Mouse (Mus musculus): ENCODE results near the gene Srpk2. TPM values are rescaled to one million over a fixed set of nuclear protein-coding genes. Genes with fewer than 3 reads are reported as not detected.
A peak's percentile ranks its signal among the peaks of the same experiment; 100 is the strongest.

Gene Srpk2
- polyA plus RNA-seq, 1 experiment from 2014 or later: 37.7 TPM

DNA sequence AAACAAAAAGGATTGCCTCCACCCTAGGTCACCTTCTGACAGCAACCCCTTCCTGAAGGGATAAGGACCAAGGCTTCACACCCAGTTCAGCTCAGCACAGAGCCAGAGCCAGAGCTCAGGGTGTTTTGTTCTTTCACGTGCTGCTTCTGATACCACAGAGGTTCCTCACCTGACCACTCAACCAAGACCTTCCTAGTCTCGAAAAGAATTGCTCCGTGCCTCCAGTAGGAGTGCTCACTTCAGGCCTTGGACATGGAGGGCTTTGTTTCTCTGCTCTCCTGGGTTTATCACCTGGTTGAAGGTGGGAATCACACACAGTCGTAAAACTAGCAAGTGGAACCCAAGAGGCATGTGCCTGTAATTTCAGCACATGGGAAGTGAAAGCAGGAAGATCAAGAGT, 46.4 kb downstream of the Srpk2 start:
- no peaks in the 10 kb centered on the region for H3K9me3 ChIP-seq
- no peak overlapping the region for H3K9ac ChIP-seq
- no peak overlapping the region for H3K4me3 ChIP-seq
- H3K27me3 ChIP-seq (replicated peaks): no peaks in the 10 kb centered on the region
- H3K4me1 ChIP-seq: no peaks in the 10 kb centered on the region
- no peaks in the 10 kb centered on the region for H3K36me3 ChIP-seq
- 77% methylated on average over 4 of the region's 4 CpGs for WGBS
- no peak overlapping the region for H3K27ac ChIP-seq (replicated peaks)
- no peak overlapping the region for H3K4me2 ChIP-seq
- ATAC-seq (ENCODE audit: extremely low read depth, insufficient number of reproducible peaks, low FRiP score, low TSS enrichment): no peak

DNA sequence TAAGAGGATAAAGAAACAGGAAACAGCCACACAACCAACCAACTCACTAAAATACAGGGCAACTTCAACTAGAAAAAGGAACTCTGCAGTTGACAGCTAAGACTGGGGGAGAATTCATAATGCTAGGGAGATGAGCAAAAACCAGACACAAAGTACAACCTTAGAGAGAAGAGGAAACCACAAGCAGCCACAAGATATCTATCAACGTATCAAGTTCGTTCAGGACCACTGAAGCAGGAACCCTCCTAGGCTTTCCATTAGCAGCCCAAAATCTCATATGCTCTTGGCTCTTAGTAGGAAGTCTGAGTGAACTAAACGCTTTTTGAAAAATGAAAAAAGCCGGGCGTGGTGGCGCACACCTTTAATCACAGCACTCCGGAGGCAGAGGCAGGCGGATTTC, 47.1 kb downstream of the Srpk2 start:
- Histone ChIP-seq H3K27ac (replicated peaks) (no peak overlapping the region), H3K36me3 (no peaks in the 10 kb centered on the region), H3K4me2 (no peak overlapping the region), H3K4me1 (no peaks in the 10 kb centered on the region), H3K9ac (no peak overlapping the region), H3K9me3 (no peaks in the 10 kb centered on the region), H3K27me3 (replicated peaks) (no peaks in the 10 kb centered on the region), H3K4me3 (no peak overlapping the region)
- WGBS: 91% methylated on average over 8 of the region's 8 CpGs
- ATAC-seq (ENCODE audit: extremely low read depth, insufficient number of reproducible peaks, low FRiP score, low TSS enrichment): no peak

DNA sequence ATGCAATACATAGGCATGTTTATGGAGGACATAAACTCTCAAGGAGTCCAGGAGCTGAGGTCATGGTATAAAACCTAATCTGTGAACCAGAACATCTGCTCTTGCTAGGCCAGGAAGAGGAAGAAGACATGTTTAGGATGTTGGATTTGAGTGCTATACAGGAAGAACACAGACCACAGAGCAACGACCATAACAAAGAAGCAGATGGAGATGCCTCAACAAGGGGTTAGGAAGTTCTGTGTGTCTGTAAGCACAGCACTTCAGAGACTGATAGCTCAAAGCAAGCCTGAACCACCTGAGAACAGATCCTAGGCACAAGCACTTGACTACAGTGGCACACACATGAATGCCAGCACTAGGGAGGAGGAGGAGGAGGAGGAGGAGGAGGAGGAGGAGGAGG, 52.9 kb downstream of the Srpk2 start:
- H3K27ac ChIP-seq (replicated peaks): no peak overlapping the region
- no peaks in the 10 kb centered on the region for H3K36me3 ChIP-seq
- no peak overlapping the region for H3K9ac ChIP-seq
- 39% methylated on average over 1 of the region's 1 CpGs for WGBS
- H3K4me2 ChIP-seq: no peak overlapping the region
- H3K4me1 ChIP-seq: peaks cover 28% of the 10 kb centered on the region
- no peak overlapping the region for H3K4me3 ChIP-seq
- ATAC-seq (ENCODE audit: extremely low read depth, insufficient number of reproducible peaks, low FRiP score, low TSS enrichment): no peak
- H3K9me3 ChIP-seq: no peaks in the 10 kb centered on the region
- H3K27me3 ChIP-seq (replicated peaks): no peaks in the 10 kb centered on the region

GRCm38 (mm10) chr5:23627221-23627620, 57.2 kb downstream of the Srpk2 start:
- whole genome bisulfite sequencing: 69% methylated on average over 5 of the region's 5 CpGs

DNA sequence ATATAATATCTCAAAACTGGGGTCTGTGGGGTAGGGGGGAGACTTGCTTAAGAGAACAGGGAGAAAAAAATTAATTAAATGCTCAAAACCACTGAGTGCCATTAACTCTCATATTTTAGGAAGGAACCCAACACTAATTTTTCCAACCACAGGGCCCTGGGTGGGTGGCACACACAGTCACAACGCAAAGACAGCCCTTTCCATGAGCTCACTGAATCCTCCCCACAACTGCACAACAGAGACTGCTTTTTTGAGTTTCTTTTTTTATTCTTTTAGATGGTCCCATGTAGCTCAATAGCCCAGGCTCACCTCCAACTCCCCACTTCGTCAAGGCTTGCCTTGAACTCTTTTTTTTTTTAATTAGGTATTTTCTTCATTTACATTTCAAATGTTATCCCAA, 58.2 kb downstream of the Srpk2 start:
- no peaks in the 10 kb centered on the region for H3K9me3 ChIP-seq
- H3K4me1 ChIP-seq: peaks cover 36% of the 10 kb centered on the region
- H3K9ac ChIP-seq: no peak overlapping the region
- no peaks in the 10 kb centered on the region for H3K27me3 ChIP-seq (replicated peaks)
- H3K36me3 ChIP-seq: no peaks in the 10 kb centered on the region
- H3K27ac ChIP-seq (replicated peaks): no peak overlapping the region
- WGBS: 88% methylated on average over 2 of the region's 2 CpGs
- H3K4me3 ChIP-seq: no peak overlapping the region
- no peak overlapping the region for H3K4me2 ChIP-seq
- no peak for ATAC-seq (ENCODE audit: extremely low read depth, insufficient number of reproducible peaks, low FRiP score, low TSS enrichment)

More at GRCm38 (mm10) chr5:23627221-23627620, 57.2 kb downstream of the Srpk2 start:
- Histone ChIP-seq H3K4me2 (no peak overlapping the region), H3K9me3 (no peaks in the 10 kb centered on the region), H3K27ac (replicated peaks) (no peak overlapping the region; the same call in 1 of the 2 replicates), H3K4me3 (no peak overlapping the region), H3K4me1 (peaks cover 39% of the 10 kb centered on the region), H3K36me3 (no peaks in the 10 kb centered on the region), H3K27me3 (replicated peaks) (no peaks in the 10 kb centered on the region), H3K9ac (no peak overlapping the region)
- no peak for ATAC-seq (ENCODE audit: extremely low read depth, insufficient number of reproducible peaks, low FRiP score, low TSS enrichment)

DNA sequence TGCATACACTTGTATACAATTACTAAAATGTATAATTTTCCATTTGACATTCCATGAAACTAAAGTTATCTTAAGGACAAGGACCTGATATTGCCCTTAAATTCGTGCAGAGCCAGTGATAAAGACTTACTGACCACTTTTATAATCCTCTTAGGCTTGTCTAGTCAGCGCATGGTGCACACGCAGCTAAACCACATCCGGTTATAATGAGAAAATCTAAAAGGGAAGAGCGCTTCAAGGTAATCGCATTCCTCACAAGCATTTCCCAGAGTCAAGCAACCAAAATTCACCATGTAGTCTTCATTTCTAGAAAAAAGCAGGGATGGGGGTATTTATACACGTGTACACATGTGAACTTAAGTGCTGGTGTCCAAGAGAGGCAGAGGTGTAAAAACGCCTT, 63.8 kb downstream of the Srpk2 start:
- ATAC-seq (ENCODE audit: extremely low read depth, insufficient number of reproducible peaks, low FRiP score, low TSS enrichment): no peak
- Histone ChIP-seq H3K4me1 (peaks cover 15% of the 10 kb centered on the region), H3K9ac (no peak overlapping the region), H3K4me3 (no peak overlapping the region), H3K27me3 (replicated peaks) (no peaks in the 10 kb centered on the region), H3K27ac (replicated peaks) (no peak overlapping the region), H3K36me3 (no peaks in the 10 kb centered on the region), H3K9me3 (no peaks in the 10 kb centered on the region), H3K4me2 (no peak overlapping the region)
- 78% methylated on average over 8 of the region's 8 CpGs for WGBS

DNA sequence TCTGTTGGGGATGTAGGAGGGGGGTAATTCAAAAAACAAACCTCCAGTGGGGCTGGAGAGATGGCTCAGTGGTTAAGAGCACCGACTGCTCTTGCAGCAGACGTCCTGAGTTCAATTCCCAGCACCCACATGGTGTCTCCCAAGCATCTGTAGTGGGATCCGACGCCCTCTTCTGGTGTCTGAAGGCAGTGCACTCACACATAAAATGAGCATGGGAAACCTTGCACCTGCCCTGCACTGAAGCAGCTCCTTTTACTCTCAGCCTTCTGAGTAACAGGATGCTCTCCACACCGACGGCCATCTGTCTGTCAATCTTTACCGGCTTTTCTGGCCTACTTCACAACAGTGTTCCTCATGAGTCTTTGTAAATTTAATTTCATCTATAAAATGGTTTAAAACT, 65.8 kb downstream of the Srpk2 start:
- Histone ChIP-seq H3K9ac (no peak overlapping the region), H3K36me3 (no peaks in the 10 kb centered on the region), H3K4me1 (peaks cover 16% of the 10 kb centered on the region), H3K4me3 (no peak overlapping the region), H3K27ac (replicated peaks) (no peak overlapping the region), H3K4me2 (no peak overlapping the region), H3K27me3 (replicated peaks) (no peaks in the 10 kb centered on the region), H3K9me3 (no peaks in the 10 kb centered on the region)
- no peak for ATAC-seq (ENCODE audit: extremely low read depth, insufficient number of reproducible peaks, low FRiP score, low TSS enrichment)
- WGBS: 77% methylated on average over 7 of the region's 7 CpGs

DNA sequence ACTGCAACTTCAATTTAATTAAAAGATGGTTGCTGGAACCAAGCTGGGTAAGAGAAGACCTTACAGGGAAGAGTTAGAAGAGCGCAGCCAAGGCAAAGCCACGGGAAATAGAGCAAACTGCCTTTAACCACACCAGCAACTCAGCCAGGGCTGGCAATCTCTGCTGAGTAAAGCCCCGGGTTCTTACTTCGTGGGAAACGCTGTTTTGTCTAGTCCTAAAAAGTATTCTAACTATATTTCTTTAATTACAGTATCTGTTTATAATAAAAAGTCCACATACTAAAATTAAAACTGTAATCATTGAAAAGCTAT, 67.4 kb downstream of the Srpk2 start:
- no peaks in the 10 kb centered on the region for H3K9me3 ChIP-seq
- peaks cover 16% of the 10 kb centered on the region for H3K4me1 ChIP-seq
- no peak for ATAC-seq (ENCODE audit: extremely low read depth, insufficient number of reproducible peaks, low FRiP score, low TSS enrichment)
- H3K4me3 ChIP-seq: peak overlapping the region; percentile 62
- peak overlapping the region; percentile 76 for H3K4me2 ChIP-seq
- H3K36me3 ChIP-seq: no peaks in the 10 kb centered on the region
- WGBS: 30% methylated on average over 5 of the region's 5 CpGs
- peak overlapping the region; percentile 81 for H3K9ac ChIP-seq
- peak overlapping the region; percentile 95 for H3K27ac ChIP-seq (replicated peaks)
- H3K27me3 ChIP-seq (replicated peaks): no peaks in the 10 kb centered on the region

DNA sequence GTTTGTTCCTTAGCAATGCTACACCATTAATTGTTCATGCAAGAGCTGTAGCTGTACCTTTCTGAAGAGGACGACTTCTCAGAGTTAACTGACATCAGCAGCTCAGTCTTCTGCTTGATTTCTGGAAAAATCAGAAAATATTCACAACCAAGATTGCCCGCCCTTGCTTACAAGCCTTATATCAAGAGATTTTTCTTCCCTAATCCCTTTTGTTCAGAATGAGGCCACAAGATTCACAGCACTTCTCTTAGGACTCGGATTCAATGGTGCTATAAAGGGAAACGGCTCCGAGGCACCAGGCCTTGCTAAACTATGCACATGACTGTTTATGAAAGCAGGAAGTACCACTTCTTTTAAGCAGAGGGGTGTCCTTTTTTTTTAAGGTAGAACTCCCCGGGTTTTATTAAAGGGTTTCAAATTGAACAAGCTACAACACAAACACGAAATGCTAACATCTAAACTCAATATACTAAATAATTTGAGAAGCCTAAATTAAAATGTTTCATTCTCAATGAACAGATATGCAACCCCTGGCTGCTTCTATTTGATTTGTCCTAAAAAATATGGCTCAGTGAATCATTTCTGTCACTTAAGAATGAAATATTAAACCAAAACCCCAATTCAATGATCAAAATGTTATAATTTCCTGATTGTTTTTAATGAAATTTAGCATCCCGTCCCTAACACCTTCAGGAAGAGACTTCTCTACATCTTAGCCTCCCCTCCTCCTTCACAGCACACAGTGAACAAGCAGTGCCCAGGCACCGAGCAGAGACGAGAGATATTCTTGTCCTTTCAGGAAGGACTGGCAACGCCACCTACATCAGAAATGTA, 67.9 kb downstream of the Srpk2 start:
- no peaks in the 10 kb centered on the region for H3K27me3 ChIP-seq (replicated peaks)
- H3K4me2 ChIP-seq: peak overlapping the region; percentile 76
- peaks cover 2% of the 10 kb centered on the region; the same call in 1 of the 2 replicates for H3K36me3 ChIP-seq
- H3K4me3 ChIP-seq: peak overlapping the region; percentile 62
- H3K4me1 ChIP-seq: peaks cover 16% of the 10 kb centered on the region
- H3K27ac ChIP-seq (replicated peaks): peak overlapping the region; percentile 95
- H3K9me3 ChIP-seq: no peaks in the 10 kb centered on the region
- ATAC-seq (ENCODE audit: extremely low read depth, insufficient number of reproducible peaks, low FRiP score, low TSS enrichment): no peak
- 11% methylated on average over 11 of the region's 11 CpGs for WGBS
- peak overlapping the region; percentile 83 for H3K9ac ChIP-seq

DNA sequence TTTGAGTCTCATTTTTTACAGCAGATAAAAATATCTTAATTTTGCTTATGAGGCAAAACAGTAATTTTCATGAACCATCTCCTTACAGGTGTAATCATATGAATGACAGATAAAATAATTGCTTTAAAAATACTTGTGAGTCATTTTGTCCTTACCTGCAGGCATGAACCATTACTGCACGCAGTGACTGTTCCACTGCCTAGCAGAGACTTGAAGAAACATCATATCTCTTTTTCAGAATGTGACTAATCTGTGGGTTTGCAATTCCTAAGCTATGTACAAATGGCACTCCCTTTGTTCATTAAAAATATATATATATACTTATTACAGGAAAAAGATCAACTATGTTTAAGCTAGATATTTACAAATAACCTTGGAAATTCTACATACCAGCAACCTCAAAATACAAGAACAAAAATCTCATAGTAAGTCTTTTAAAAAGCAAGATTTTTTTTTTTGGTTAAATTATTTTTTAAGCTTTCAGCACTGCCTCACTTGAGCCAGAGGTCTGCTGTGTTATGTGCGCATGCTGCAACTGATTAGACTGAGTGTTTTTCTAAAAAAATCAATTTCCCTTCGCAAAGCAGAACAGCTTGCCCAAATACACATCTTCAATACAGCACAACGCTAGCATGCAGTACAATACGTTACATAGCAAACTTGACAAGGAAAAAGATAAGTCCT, 68.7 kb downstream of the Srpk2 start:
- 21% methylated on average over 5 of the region's 5 CpGs for WGBS
- Histone ChIP-seq H3K27ac (replicated peaks) (peak overlapping the region; percentile 95), H3K9ac (peak overlapping the region; percentile 83), H3K4me3 (peak overlapping the region; percentile 62), H3K36me3 (peaks cover 2% of the 10 kb centered on the region; the same call in 1 of the 2 replicates), H3K4me1 (peaks cover 16% of the 10 kb centered on the region), H3K4me2 (peak overlapping the region; percentile 76), H3K9me3 (no peaks in the 10 kb centered on the region), H3K27me3 (replicated peaks) (no peaks in the 10 kb centered on the region)
- ATAC-seq (ENCODE audit: extremely low read depth, insufficient number of reproducible peaks, low FRiP score, low TSS enrichment): no peak

DNA sequence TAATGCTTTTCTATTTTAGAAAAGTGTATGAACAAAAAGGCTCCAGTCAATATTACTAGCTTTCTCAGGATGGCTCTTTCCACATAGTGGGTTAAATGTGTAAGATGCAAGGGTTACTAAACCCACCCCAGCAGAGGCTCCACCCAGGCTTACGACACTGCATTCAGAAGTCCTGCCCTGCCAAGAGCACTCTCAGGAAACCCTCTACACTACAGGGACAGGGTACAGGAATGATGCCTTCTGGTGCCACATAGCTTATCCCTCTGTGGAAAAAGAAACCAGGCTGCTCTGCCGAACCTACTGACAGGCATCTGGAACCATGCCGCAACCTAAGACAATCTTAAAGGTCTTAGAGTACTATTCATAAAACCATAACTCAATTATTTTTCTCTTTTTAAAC, 71.6 kb downstream of the Srpk2 start:
- Histone ChIP-seq H3K9me3 (no peaks in the 10 kb centered on the region), H3K9ac (no peak overlapping the region), H3K27ac (replicated peaks) (0 out of 2 replicates have a peak overlapping the region, but pooled peaks have one; percentile 15), H3K27me3 (replicated peaks) (no peaks in the 10 kb centered on the region), H3K4me3 (no peak overlapping the region), H3K4me1 (peaks cover 26% of the 10 kb centered on the region), H3K4me2 (no peak overlapping the region), H3K36me3 (peaks cover 3% of the 10 kb centered on the region; the same call in 1 of the 2 replicates)
- ATAC-seq (ENCODE audit: extremely low read depth, insufficient number of reproducible peaks, low FRiP score, low TSS enrichment): no peak
- WGBS: 59% methylated on average over 3 of the region's 3 CpGs
